Mouse (Mus musculus) limb, embryonic 14.5 days (tissue): ENCODE measurements around the gene Vps18. TPM values are rescaled to one million over a fixed set of nuclear protein-coding genes. Genes with fewer than 3 reads are reported as not detected.

Source experiments
- ATAC-seq: fragments of 200-750 bp; cut with Nextera tagmentation; 2 replicates; pipeline ENCODE4 v1.8.0; 2017; ENCODE audit warnings: low read depth, moderate number of reproducible peaks, moderate TSS enrichment; ENCODE audit not compliant: low FRiP score
- DNase-seq: peaks from one replicate; pipeline ENCODE4 v3.0.0-alpha.2; 2015; ENCODE audit warnings: low spot score
- H3K27ac ChIP-seq: fragments of 300-500 bp; sonication (generic); replicated peaks from 2 replicates; pipeline ENCODE4 v1.5.1; 2014; ENCODE audit warnings: low read depth, mild to moderate bottlenecking, low read length, moderate library complexity, mixed read lengths
- H3K27me3 ChIP-seq: fragments of 300-500 bp; sonication (generic); 2 replicates; pipeline ENCODE4 v1.6.1; 2014; ENCODE audit warnings: low read length, mixed read lengths; ENCODE audit not compliant: control insufficient read depth, insufficient read depth
- H3K36me3 ChIP-seq: fragments of 300-500 bp; sonication (generic); 2 replicates; pipeline ENCODE4 v1.6.1; 2014; ENCODE audit warnings: mild to moderate bottlenecking, low read length, moderate library complexity, mixed read lengths; ENCODE audit not compliant: control insufficient read depth, insufficient read depth
- H3K4me1 ChIP-seq: fragments of 300-500 bp; sonication (generic); 2 replicates; pipeline ENCODE4 v1.6.1; 2014; ENCODE audit warnings: antibody characterized with exemption, low read length, mixed read lengths; ENCODE audit not compliant: control insufficient read depth, insufficient read depth
- H3K4me2 ChIP-seq: fragments of 300-500 bp; sonication (generic); replicated peaks from 2 replicates; pipeline ENCODE4 v1.6.1; 2014; ENCODE audit warnings: low read depth, mild to moderate bottlenecking, low read length, moderate library complexity; ENCODE audit not compliant: severe bottlenecking
- H3K4me3 ChIP-seq: fragments of 300-500 bp; sonication (generic); replicated peaks from 2 replicates; pipeline ENCODE4 v1.5.1; 2014; ENCODE audit warnings: low read length
- H3K9ac ChIP-seq: fragments of 300-500 bp; sonication (generic); 2 replicates; pipeline ENCODE4 v1.6.1; 2014; ENCODE audit warnings: mild to moderate bottlenecking, low read depth, low read length, moderate library complexity; ENCODE audit not compliant: severe bottlenecking
- H3K9me3 ChIP-seq: fragments of 300-500 bp; sonication (generic); 2 replicates; pipeline ENCODE4 v1.6.1; 2016; ENCODE audit warnings: low read length; ENCODE audit not compliant: control insufficient read depth
- POLR2A ChIP-seq: fragments of 200-500 bp; IDR thresholded peaks from 2 replicates; pipeline ENCODE4 v1.8.0; 2012; ENCODE audit warnings: inconsistent platforms, mild to moderate bottlenecking, moderate library complexity, borderline replicate concordance; ENCODE audit not compliant: insufficient read depth, insufficient read length; ENCODE audit errors: extremely low read depth
- WGBS: fragments of 180-500 bp; shearing (Covaris S2); extraction: QIAGEN DNeasy Blood & Tissue Kit; methylation state at CpG from one replicate; pipeline ENCODE4 v1.1.7; 2014; 5-methylcytosine and 5-hydroxymethylcytosine counted together
- polyA plus RNA-seq, 2 experiments: library from polyadenylated mRNA; depleted of rRNA in 1 of 2; stranded (reverse) in 1 of 2; unstranded in 1 of 2; fragments of >200 nt; fragmentation: Nextera tagmentation in 1 of 2; extraction: Ambion mirVana in 1 of 2; gene quantifications; 2 replicates each; pipeline versions ENCODE4 v1.2.1 to v1.2.3; 2012 to 2014

The Vps18 gene
- polyA plus RNA-seq, 2 experiments: 14.8 to 17.0 TPM

GRCm38 (mm10) chr2:119270643-119271331 is 17.8 kb upstream of the Vps18 start, which contains the start of gene Rhov:
Gene Rhov, minus strand, starts transcription at chr2:119271272.
- Histone ChIP-seq H3K36me3 (no peaks in the 10 kb centered on the region), H3K27ac (no peak within 1 kb of the TSS), H3K4me1 (no peaks in the 10 kb centered on the region), H3K9ac (peak within 1 kb of the TSS; percentile 62), H3K9me3 (no peaks in the 10 kb centered on the region), H3K4me2 (peak within 1 kb of the TSS; percentile 95), H3K27me3 (0 out of 2 replicates have a peak, but pooled peaks cover 3% of the 10 kb centered on the region), H3K4me3 (peak within 1 kb of the TSS; percentile 56)
- ATAC-seq (peak; percentile 85), DNase-seq (peak; percentile 65)
- TF ChIP-seq POLR2A: no peak
- under 1% methylated on average over 49 of the region's 49 CpGs for WGBS

DNA sequence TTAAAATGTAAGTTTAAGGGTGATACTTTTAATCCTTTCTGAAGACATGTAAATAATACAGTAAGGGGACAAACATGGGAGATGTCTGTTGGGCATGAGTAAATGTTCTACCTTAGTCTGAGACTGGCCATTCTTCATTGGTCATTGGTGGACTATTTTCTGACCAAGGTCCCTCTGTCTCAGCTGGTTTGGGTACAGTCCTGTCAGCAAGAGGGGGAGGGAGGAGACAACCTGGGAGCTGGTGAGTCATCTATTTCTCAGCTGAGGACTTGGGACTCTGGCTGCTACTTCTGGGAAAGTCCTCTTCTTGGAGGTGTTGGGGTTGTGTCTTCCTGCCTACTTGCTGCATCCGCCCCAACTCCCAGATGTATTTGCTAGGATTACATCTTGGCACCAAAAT is 14.4 kb upstream of the Vps18 start:
- WGBS: 90% methylated on average over 1 of the region's 1 CpGs
- H3K4me3 ChIP-seq: no peak overlapping the region
- H3K9ac ChIP-seq: no peak overlapping the region
- no peaks in the 10 kb centered on the region for H3K4me1 ChIP-seq
- H3K27ac ChIP-seq: no peak overlapping the region
- no peak overlapping the region for H3K4me2 ChIP-seq
- no peak for ATAC-seq
- no peaks in the 10 kb centered on the region for H3K36me3 ChIP-seq
- H3K9me3 ChIP-seq: no peaks in the 10 kb centered on the region
- no peak for TF ChIP-seq POLR2A
- H3K27me3 ChIP-seq: 0 out of 2 replicates have a peak, but pooled peaks cover 3% of the 10 kb centered on the region
- DNase-seq: no peak

DNA sequence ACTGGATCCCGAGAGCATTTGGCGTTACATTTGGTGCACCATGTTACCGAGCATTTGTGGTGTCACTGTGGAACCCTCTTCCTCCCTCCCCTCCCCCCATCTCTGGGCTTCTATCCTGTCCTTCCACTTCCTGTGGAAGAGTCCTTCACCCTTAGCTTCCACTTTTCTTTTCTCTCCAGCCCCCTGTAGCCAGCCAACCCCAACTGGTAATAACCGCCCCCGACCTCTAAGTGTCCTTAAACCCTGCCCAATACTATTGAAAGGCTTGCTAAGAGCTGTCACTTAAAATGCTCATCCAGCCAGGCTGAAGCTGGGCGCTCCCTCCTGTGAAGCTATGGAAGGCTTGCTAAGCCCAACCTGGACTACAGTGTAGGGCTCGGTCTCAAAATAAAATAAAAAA is 11.6 kb upstream of the Vps18 start:
- no peak overlapping the region for H3K4me2 ChIP-seq
- DNase-seq (no peak), ATAC-seq (no peak)
- no peaks in the 10 kb centered on the region for H3K27me3 ChIP-seq
- WGBS: 77% methylated on average over 7 of the region's 7 CpGs
- H3K9me3 ChIP-seq: no peaks in the 10 kb centered on the region
- no peak overlapping the region for H3K27ac ChIP-seq
- no peak overlapping the region for H3K9ac ChIP-seq
- H3K4me1 ChIP-seq: no peaks in the 10 kb centered on the region
- no peaks in the 10 kb centered on the region for H3K36me3 ChIP-seq
- no peak overlapping the region for H3K4me3 ChIP-seq
- TF ChIP-seq POLR2A: no peak

GRCm38 (mm10) chr2:119277810-119278209 is 10.7 kb upstream of the Vps18 start:
- 93% methylated on average over 23 of the region's 23 CpGs for WGBS

DNA sequence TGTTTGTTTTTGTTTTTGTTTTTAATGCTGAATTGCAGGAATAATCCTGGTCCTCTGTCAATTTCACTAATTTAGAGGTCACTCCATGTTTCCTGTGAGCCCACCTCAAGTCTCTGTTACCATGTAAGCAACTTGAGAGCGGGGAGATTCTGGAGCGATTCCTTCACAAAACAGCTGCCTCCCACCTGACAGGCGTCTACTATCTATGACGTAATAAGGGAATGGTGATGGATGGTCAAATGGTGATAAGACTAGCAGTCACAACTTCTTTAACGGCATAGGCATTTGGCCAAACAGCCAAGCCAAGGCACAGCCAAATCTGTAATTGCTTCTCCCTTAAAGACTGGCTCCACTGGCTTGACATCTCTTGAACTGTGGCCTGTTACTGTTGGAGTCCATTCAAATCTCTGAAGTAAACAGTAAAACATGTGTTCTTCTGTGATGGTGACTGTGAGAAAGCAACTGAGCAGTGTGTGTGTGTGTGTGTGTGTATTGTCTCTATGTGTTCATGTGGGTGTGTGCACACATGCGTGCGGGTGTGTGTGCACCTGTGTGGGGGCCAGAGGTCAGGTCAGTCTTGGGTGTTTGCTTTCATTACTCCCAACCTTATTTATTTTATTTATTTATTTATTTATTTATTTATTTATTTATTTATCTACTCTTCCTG is 6.5 kb upstream of the Vps18 start:
- H3K36me3 ChIP-seq: no peaks in the 10 kb centered on the region
- H3K27ac ChIP-seq: no peak overlapping the region
- no peaks in the 10 kb centered on the region for H3K4me1 ChIP-seq
- H3K4me2 ChIP-seq: no peak overlapping the region
- H3K27me3 ChIP-seq: no peaks in the 10 kb centered on the region
- TF ChIP-seq POLR2A: no peak
- 81% methylated on average over 7 of the region's 7 CpGs for WGBS
- H3K4me3 ChIP-seq: no peak overlapping the region
- H3K9ac ChIP-seq: no peak overlapping the region
- no peaks in the 10 kb centered on the region for H3K9me3 ChIP-seq
- DNase-seq (no peak), ATAC-seq (no peak)

More at GRCm38 (mm10) chr2:119277810-119278209, 10.7 kb upstream of the Vps18 start:
- H3K4me2 ChIP-seq: no peak overlapping the region
- no peak overlapping the region for H3K27ac ChIP-seq
- no peaks in the 10 kb centered on the region for H3K9me3 ChIP-seq
- no peak for TF ChIP-seq POLR2A
- no peak for ATAC-seq
- no peaks in the 10 kb centered on the region for H3K4me1 ChIP-seq
- no peak overlapping the region for H3K9ac ChIP-seq
- no peak overlapping the region for H3K4me3 ChIP-seq
- H3K36me3 ChIP-seq: no peaks in the 10 kb centered on the region
- H3K27me3 ChIP-seq: no peaks in the 10 kb centered on the region
- DNase-seq: no peak
